Mouse (Mus musculus): Measurements from ENCODE around the gene Rac3.
A peak's percentile ranks its signal among the peaks of the same experiment; 100 is the strongest.
"Not testable (repeated sequence)": the region's sequence is repeated elsewhere in the genome, so short reads cannot be mapped to it uniquely, and the experiment has no call there.

Gene Rac3

DNA sequence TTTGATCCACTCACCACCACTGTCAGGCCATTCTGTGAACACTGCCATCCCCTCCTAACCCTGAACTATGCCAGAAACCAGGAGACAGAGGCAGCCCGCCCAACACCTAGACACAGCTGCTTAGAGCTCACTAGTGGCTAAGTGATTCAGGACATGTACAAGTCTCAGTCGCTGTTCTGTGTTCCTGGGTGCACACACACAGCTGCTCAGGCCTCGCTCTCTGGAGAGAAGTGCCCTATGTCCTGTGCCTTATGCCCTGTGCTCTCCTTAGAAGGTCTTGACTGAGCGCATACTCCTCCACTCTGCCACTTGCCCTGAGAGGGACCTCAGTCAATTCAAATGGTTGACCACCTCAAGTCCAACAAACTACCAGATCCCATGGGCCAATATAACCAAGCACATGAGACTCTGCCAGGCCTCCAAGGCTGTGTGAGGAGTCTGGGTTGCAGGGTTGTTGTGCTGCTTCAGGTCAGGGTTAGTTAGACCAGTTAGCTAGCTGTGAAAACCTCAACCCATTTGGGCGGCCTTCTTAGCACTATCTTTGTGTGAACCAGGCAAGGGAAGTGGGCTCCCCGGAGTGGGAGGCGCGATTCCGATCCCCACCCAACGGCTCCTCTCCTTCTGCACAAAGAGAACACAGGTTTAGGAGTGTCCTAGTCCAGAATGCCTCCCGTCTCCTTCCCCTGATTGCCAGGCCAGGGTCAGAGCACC is 7.4 kb downstream of the Rac3 start:
- DNase-seq (ENCODE audit: low read depth, low spot score) = no peak

DNA sequence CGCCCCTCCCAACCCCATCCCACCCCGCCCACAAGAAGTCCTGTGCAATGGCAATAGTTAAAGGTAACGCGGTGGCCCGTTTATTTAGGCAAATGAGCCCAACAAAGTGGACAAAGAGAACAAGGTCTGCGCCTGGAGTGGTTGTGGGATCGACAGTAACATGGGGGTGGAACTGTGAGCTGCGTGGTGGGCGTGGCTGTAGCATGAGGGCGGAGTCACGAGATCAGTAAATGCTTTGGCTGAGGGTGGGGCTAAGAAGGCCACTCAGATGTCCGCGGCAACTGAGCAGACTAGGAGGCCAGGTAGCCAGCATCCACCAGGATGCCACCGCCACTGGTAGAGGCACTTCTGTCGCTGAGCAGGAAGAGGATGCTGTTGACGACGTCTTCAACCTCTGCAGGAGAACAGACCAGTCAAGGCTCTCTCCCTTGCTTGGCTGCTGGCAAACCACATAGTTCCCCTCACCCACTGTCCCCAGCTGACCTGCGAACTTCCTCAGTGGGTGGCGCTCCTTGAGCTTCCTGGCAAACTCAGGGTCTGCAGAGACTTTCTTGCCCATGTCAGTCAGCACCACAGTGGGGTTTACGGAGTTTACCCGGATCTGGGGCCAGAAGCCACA is 8.3 kb downstream of the Rac3 start:
- peak; percentile 83 for DNase-seq (ENCODE audit: low read depth, low spot score)

DNA sequence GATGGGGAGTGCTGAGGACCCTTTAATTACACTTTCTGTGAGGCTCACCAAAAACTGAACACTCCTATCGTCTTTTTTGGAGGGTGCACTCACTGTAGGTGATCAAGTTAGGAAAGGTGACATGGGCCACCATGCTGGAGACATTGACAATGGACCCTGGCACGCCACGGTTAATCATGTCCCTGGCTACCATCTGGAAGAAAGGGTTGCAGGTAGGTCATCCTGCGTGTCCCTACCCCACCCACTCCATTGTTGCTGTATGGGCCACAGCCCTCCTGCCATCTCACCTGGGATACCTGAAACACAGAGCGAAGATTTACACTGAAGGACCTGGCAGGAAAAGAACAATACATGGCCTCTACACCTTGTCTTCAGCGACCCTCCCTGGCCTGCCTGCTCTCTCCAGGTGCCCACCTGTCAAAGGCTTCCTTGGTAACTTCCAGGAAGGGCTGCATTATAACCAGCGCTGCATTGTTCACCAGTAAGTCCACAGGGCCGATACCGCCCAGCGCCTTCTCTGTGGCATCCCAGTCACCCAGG is 9.1 kb downstream of the Rac3 start:
- no peak for DNase-seq (ENCODE audit: low read depth, low spot score)

DNA sequence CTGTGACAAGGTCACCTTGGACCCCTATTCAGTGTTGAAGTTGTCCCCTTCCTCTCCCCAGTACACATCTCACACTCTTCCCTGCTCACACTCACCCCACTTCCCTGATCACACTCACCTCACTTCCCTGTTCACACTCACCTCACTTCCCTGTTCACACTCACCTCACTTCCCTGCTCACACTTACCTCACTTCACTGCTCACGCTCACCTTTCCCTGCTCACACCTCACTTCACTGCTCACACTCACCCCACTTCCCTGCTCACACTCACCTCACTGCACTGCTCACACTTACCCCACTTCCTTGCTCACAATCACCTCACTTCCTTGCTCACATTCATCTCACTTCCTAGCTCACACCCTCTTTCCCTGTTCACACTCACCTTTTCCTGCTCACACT is 10.1 kb downstream of the Rac3 start:
- no peak for DNase-seq (ENCODE audit: low read depth, low spot score)

DNA sequence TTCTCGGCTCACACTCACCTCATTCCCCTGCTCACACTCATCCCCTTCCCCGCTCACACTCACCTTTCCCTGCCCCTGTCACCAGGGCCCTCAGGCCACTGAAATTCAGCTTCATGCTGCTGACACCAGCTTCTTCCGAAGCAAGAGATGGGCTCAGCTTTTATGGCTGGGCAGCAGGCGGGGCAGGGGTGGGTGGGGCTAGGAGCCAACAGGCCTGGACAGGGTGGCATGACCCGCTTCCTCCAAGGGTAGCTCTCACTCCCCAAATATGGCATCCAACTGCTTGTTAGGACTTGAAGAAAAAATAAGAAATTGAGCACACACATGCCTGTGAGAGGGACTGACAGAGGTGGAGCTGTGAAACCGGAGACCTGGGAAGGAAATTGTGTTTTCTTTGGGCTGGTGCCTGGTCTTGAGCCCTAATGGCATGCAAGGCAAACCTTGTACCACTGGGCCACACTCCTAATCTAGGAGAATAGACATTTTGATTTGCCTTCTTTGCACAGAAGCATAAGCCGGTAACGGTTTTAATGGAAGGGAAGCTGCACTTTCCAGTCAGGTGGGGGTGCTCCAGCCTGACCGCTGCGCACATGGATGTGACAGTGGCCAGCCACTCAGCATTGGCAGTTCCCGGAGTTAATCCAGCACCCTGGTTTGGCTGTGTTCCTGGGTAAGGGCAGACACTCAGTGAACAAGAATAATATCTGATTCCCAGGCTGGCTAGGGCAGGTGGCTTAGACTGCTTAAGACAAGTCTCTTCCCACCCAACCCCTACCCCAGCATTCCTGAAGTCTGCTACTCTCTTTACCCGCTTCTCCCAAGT is 10.8 kb downstream of the Rac3 start, which contains the start of gene Cbr2:
Gene Cbr2 (minus strand): TSS at position 257 of the 823 bp plus-strand sequence.
- DNase-seq (ENCODE audit: low read depth, low spot score) = no peak

DNA sequence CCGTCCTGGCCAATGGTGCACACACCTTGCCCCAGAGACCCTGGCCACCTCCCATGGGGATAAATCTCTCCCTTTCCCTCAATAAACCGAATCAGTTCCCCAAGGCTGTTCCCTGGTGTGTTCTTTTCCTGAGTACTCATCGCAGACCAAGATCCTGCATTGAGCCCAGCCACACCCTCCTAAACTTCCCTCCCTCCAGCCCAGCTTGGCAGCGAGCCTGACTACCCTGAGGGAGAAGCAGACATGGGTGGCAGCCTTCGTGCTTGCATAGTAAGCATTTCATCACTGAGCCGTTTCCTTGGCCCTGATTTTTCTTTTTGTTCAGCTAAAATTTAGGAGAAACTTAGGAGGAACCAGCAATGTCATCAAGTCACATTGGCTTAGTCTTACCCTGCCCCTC is 12.3 kb downstream of the Rac3 start:
- no peak for DNase-seq (ENCODE audit: low read depth, low spot score)

DNA sequence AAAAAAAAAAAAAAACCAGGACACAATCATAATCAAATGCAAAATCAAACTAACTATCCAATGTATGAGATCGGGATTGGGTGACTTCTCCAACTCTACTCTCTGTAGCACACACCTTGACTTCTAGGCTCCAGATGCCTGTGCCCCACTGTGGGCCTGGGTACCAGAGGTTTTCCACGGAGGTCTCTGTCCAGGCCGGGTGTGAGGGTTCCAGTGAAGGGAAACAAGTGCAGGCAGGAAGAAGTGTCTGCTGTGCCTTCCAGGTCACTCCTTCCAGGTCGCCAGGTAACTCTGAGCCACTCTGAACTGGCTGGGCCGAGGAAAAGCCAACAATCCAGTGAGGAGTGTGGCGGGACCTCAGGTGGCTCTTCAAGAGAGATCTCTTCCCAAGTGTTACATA is 15.2 kb downstream of the Rac3 start:
- DNase-seq (ENCODE audit: low read depth, low spot score) = no peak

DNA sequence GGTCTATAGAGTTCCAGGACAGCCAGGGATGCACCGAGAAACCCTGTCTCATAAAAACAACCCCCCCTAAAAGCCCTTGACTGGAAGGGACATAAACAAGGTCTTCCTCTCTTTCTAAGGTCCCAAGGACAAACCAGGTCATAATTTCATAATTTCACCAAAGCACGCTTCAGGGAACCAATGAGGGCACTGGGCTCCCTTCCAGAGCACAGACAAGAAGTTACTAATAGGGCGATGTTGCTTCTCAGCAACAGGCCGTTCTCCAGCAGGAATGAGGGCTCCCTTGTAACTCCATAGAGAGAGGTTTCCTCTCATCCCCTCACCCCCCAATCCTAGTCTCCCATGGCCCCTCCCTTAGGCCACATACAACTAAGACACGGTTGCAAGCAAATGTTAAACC is 19.7 kb downstream of the Rac3 start:
- DNase-seq (ENCODE audit: low read depth, low spot score) = no peak

DNA sequence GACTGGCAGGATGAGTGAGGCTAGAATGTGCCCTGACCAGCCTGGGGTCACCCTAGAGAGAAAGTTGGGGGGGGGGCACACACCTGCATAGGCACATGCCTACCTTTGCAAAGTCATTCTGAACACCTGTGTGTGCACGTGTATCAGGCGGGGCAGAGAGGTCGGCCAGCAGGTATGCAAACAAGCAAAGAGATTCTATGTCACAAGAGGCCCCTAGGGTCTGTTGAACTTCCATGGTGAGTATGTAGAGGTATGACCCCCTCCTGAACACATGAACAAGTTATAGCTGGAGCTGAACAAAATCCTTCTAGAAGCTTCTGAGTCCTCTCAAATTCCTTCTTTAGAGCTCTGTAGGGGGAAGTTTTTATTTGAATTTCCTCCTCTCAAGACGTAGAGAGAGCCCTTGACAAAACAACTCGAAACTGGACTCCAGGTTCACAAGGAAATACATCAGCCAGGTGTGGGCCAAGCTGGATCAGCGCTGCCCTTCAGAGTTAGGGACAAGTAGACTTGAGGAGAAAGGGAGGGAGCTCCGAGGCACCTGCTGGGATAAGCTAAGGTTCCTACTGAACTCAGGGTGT is 22.9 kb downstream of the Rac3 start:
- DNase-seq (ENCODE audit: low read depth, low spot score) = no peak

DNA sequence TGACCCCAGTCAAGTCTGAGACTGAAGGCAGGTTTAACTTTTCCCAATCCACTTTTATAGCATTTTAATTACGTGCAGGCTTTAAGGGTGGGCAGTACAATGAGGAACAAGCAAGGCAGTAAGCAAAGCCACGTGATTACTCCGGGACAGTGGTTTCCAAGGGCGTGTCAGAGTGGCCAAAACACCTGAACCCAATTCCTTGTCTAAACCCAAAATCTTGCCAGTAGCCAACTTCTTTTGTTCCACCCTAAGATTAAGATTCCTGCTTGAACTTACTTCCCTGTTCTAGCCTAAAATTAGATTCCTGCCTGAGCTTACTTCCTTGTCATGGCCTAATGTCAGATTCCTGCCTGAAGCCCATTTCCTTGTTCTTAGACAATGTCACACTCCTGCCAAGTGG is 26.7 kb downstream of the Rac3 start:
- no peak for DNase-seq (ENCODE audit: low read depth, low spot score)

DNA sequence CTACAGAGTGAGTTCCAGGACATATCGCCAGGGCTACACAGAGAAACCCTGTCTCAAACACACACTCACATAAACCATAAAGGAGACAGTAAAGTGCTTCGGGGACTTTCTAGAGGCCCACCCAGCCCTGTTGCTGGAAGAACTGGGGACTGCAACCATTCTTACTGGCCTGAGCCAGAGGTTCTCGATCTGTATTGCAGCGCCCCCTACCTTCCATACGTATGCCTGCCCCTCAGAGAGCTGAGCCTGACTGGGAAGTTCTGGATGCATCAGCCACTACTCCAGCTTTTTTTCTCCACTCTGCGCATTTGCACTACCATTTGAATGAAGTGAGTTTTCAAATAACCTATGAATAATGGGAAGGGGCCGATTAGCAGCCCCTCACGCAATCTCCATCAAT is 28.2 kb downstream of the Rac3 start:
- DNase-seq (ENCODE audit: low read depth, low spot score) = peak; percentile 80

DNA sequence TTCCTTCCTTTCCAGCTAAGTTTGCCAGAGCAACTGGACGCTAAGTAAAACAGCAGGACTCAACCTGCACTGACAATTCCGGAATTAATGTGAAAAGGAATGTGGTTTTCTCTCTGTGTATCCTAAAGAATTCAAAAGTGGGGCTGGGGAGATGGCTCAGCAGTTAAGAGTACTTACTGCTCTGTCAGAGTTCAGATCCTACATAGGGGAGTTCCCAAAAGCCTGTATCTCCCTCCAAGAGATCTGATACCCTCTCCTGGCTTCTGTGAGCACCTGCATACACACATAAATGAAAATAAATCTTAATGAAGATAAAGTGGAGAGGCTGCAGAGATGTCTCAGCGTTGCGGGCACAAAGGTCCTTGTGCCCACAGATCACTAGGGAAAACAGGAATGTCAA is 30.3 kb downstream of the Rac3 start:
- DNase-seq (ENCODE audit: low read depth, low spot score) = no peak

DNA sequence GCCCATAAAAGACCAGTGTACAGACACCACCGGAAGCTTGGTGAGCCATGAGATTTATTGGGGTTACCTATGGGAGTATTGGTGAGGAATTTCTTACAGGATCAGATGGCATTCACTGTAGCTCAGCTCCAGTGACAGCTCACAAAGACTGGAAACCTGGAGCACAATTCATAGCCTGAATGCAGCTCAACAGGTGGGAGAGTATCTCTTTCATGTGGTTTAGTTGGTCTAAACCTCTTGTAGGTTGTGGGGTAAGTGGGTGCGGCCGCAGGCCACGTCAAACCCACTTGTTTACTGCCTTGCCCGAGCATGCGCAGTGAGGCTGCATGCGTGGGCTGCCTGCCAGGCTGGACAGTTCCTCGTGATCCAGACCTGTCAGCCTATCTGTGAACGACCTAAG is 39.0 kb downstream of the Rac3 start:
- DNase-seq (ENCODE audit: low read depth, low spot score) = peak; percentile 61

DNA sequence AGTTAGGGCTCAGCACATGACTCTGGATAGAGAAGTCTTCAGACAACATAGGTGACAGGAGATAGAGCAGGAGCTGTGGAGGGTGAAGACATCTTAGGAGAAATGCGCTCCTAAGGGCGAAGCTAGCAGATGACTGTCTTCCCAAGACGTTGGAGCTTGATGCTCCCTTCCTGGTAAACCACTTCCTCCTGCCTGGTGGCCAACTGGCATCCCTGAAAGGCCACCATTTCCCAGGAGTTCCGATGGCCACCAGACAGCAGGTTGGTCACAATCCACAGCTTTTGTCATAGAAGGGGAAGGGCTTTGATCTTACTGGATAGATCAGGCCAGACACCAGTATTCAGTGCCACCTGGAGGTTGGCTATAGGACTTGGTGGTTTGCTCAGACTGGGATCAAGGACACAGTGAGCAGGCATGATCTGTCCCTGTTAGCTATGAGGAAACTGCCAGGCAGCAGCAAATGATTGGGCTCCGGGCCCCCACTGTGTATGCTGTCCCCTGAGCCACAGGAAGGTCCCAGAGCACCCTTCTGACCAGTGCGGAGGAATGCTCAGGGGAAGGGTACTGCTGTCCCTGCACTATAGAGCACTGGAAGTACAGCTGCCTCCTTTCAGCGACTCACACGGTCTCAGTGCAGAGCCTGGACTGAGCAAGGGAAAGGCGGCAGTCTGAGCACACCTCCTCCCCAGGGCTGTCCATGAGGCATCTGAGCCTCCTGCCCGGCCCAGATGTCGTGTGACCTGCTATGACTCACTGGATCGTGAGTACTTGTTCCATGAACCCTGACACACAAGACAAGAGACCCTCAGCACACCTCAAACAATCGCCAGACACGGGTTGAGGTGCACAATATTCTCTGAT is 40.8 kb downstream of the Rac3 start:
- no peak for DNase-seq (ENCODE audit: low read depth, low spot score)

DNA sequence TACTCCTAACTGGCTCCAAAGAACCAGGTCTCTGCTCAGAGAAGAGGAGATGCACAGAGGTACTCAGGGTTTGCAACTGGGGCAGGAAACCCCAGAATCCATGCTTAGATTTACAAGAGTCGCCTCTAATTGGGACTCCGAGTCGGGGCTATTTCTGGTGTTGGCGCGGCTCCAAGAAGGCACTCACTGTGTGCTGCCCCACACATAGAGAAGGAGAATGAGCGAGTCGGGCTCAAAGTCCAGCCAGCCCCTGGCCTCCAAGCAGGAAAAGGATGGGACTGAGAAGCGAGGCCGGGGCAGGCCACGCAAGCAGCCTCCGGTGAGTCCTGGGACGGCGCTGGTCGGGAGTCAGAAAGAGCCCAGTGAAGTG is 41.4 kb downstream of the Rac3 start, which contains the start of gene Hmga1b:
Gene Hmga1b (plus strand): TSS at position 123 of the 370 bp plus-strand sequence.
- DNase-seq (ENCODE audit: low read depth, low spot score) = not testable (repeated sequence)

DNA sequence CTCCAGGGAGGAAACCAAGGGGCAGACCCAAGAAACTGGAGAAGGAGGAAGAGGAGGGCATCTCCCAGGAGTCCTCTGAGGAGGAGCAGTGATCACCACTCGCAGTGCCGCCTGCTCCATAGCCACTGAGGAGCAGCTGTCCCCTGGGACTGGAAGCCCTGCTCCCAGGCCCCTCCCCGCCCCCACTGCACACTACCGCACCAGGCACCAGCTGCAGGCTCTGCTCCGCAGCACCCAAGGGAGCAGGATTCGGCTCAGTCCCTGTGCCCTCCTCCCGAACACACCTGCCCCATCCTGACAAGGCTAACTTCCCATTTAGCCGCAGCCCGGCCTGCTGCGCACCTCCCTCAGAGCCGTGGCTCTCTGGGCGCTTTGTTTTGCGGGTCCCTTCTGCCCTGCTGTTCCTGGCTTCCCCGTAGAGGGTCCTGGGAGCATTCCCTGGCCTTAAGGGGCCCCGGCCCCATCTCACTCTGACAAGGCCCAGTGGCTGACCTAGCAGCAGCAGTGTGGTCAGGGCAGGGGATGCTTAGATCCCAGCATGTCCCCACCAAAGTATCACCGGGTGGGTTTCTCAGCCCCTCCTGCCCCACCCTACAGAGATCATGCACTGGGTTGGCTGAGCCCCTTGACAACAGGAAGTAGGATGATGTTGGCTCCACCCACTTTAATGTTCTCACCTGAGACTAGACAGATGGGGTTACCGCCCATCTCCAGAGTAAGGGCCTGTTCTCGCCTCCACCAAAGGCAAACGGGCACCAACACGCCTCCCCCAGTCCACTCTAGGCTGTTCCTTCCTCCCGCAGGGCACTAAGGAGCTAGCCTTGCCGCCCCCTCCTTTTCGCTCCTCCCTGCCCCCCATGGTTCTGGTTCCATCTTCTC is 42.1 kb downstream of the Rac3 start:
- DNase-seq (ENCODE audit: low read depth, low spot score) = not testable (repeated sequence)

DNA sequence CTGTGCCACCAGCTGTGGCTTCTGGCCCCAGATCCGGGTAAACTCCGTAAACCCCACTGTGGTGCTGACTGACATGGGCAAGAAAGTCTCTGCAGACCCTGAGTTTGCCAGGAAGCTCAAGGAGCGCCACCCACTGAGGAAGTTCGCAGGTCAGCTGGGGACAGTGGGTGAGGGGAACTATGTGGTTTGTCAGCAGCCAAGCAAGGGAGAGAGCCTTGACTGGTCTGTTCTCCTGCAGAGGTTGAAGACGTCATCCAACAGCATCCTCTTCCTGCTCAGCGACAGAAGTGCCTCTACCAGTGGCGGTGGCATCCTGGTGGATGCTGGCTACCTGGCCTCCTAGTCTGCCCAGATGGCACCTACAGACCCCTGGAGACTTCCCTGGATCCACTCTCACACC is 45.8 kb downstream of the Rac3 start:
- not testable (repeated sequence) for DNase-seq (ENCODE audit: low read depth, low spot score)

DNA sequence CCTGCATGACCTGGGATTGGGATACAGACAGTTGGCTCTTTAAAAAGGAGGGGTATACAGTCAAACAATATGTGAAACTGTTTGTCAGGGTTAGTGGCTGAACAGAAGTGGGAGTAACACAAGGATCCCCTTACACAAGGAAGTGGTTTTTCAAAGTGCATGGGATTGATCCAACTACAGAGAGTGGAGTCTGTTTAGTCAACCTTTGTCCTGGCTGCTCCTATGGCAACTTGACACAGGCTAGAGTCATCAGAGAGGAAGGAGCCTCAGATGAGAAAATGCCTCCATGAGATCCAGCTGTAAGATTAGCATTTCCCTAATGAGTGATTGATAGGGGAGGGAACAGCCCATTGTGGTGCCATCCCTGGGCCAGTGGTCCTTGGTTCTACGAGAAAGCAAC is 46.9 kb downstream of the Rac3 start:
- no peak for DNase-seq (ENCODE audit: low read depth, low spot score)

DNA sequence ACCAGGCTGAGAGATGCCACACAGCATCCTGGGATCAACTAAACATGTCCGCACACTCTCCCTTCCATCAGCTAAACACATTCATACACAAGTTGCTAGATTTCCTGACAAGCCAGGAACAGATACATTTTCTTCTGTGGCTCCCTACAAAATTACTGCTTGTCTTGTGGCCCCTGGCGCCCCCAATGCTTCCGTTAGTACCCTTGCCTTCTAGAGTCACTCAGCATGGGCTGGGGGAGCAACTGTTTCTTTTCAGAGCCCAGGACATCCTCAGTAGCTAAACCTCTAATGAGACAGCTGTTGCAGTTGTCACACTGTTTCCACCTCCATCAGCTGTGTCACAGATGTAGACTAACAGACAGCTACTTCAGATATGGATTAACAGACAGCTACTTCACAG is 51.5 kb downstream of the Rac3 start:
- no peak for DNase-seq (ENCODE audit: low read depth, low spot score)
